Mouse (Mus musculus): ENCODE results near the gene Zbtb18.

DNA sequence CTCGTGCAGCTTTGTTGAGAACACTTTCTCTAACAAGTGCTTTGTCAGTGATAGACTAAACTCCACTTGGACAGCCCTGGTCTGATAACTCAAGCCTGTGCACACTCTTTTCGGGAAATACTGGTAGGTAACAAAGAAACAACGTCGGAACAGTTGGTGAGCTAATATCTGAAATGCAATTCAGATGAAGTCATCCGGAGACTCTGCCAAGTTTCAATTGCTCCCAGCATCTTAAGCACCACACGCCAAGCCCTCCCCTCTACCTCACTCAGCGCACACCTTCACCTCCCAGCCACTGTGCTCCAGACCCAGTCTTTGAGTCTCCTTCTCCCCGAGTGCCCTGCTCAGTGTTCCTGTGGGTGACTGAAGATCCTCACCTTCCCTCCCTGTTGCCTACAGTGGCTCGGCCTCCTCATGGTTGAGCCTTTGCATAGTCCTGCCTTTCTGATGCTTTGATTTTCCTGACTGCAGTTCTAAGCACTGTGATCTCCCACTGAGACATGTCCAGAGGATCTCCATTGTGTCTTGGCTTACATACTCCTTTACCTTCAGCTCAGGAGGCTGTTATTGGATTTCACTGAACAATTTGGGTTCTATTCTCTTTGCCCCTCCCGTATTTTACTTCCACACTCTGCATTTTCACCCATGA is 37.3 kb downstream of the Zbtb18 start:
- TF ChIP-seq CTCF (IDR thresholded peaks at IDR 0.05; ENCODE audit: extremely low read depth, insufficient read length, insufficient replicate concordance, low read depth, low read length) = no peak
- no peak for TF ChIP-seq POLR2A (IDR thresholded peaks at IDR 0.05; ENCODE audit: low read depth, low read length)

Data from small intestine, adult 2 months (tissue).